Mouse (Mus musculus) macrophage (primary cell): ENCODE measurements around the gene Arl2bp. TPM values are rescaled to one million over a fixed set of nuclear protein-coding genes. Genes with fewer than 3 reads are reported as not detected.

Source experiments
- H3K27ac ChIP-seq: fragments of 350-480 bp; formaldehyde crosslinking; 2 replicates; pipeline ENCODE4 v1.9.0; 2021
- H3K36me3 ChIP-seq: fragments of 350-480 bp; formaldehyde crosslinking; 2 replicates; pipeline ENCODE4 v1.9.0; 2021; ENCODE audit errors: inconsistent target
- H3K4me3 ChIP-seq: fragments of 350-480 bp; formaldehyde crosslinking; 2 replicates; pipeline ENCODE4 v1.9.0; 2021; ENCODE audit errors: inconsistent target
- H3K79me2 ChIP-seq: fragments of 350-480 bp; formaldehyde crosslinking; 2 replicates; pipeline ENCODE4 v1.9.0; 2021; ENCODE audit errors: inconsistent target
- WGBS: methylation state at CpG from one replicate; pipeline ENCODE4 v1.1.7; 2026; ENCODE audit warnings: inconsistent platforms; ENCODE audit not compliant: missing documents; 5-methylcytosine and 5-hydroxymethylcytosine counted together
- polyA plus RNA-seq: library from polyadenylated mRNA; stranded (reverse); fragments of 250-400 nt; gene quantifications from 3 replicates; pipeline ENCODE4 v1.2.4, GENCODE M21; 2018; ENCODE audit warnings: inconsistent platforms

Arl2bp gene
- polyA plus RNA-seq, 1 experiment from 2014 or later = 117 TPM

DNA sequence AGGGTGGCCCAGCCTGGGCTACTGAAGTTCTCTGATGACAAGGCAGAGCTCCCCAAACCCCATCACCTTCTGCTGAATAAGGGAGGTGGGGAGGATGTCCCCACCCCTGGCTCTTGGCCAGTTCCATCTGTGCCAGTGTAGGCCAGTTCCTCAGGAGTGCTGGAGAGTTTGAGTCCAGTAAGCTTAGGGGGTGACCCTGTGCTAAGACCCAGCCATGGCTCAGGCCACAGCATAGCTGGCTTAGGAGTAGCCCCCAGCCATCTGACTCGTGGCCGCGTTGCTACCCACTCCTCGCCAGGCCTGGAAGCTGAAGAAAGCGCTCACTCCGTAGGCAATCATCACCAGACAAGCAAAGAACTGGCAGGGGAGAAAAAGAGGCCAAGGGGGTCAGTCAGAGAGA, 9.5 kb downstream of the Arl2bp start:
- Histone ChIP-seq H3K79me2 (no peaks in the 10 kb centered on the region), H3K36me3 (peaks cover 29% of the 10 kb centered on the region), H3K4me3 (no peak overlapping the region), H3K27ac (no peak overlapping the region)
- 91% methylated on average over 6 of the region's 6 CpGs for WGBS

- no peak overlapping the region for H3K27ac ChIP-seq
- 78% methylated on average over 9 of the region's 9 CpGs for WGBS
Measured at GRCm38 (mm10) chr8:94678582-94678981, 12.2 kb downstream of the Arl2bp start.

GRCm38 (mm10) chr8:94680414-94680813, 14.0 kb downstream of the Arl2bp start:
- Histone ChIP-seq H3K79me2 (no peaks in the 10 kb centered on the region), H3K27ac (no peak overlapping the region), H3K36me3 (no peaks in the 10 kb centered on the region), H3K4me3 (no peak overlapping the region)
- whole genome bisulfite sequencing = 82% methylated on average over 2 of the region's 3 CpGs

More at GRCm38 (mm10) chr8:94678582-94678981, 12.2 kb downstream of the Arl2bp start:
- Histone ChIP-seq H3K4me3 (no peak overlapping the region), H3K36me3 (peaks cover 3% of the 10 kb centered on the region; the same call in 1 of the 2 replicates), H3K79me2 (no peaks in the 10 kb centered on the region)

GRCm38 (mm10) chr8:94682732-94683524, 16.5 kb downstream of the Arl2bp start:
- Histone ChIP-seq H3K79me2 (no peaks in the 10 kb centered on the region), H3K4me3 (no peak overlapping the region), H3K27ac (no peak overlapping the region), H3K36me3 (no peaks in the 10 kb centered on the region)
- WGBS = 91% methylated on average over 16 of the region's 16 CpGs

- H3K79me2 ChIP-seq = no peaks in the 10 kb centered on the region
- no peak overlapping the region for H3K27ac ChIP-seq
- no peak overlapping the region for H3K4me3 ChIP-seq
- 91% methylated on average over 4 of the region's 4 CpGs for WGBS
- no peaks in the 10 kb centered on the region for H3K36me3 ChIP-seq
Measured at GRCm38 (mm10) chr8:94684287-94684686, 17.9 kb downstream of the Arl2bp start.

GRCm38 (mm10) chr8:94685953-94686352, 19.6 kb downstream of the Arl2bp start:
- 88% methylated on average over 9 of the region's 9 CpGs for WGBS

GRCm38 (mm10) chr8:94694701-94695100, 28.3 kb downstream of the Arl2bp start:
- Histone ChIP-seq H3K79me2 (no peaks in the 10 kb centered on the region), H3K27ac (no peak overlapping the region), H3K36me3 (no peaks in the 10 kb centered on the region), H3K4me3 (no peak overlapping the region)
- 23% methylated on average over 6 of the region's 6 CpGs for WGBS

More at GRCm38 (mm10) chr8:94685953-94686352, 19.6 kb downstream of the Arl2bp start:
- H3K4me3 ChIP-seq = no peak overlapping the region
- H3K79me2 ChIP-seq = no peaks in the 10 kb centered on the region
- H3K27ac ChIP-seq = no peak overlapping the region
- no peaks in the 10 kb centered on the region for H3K36me3 ChIP-seq

- Histone ChIP-seq H3K27ac (no peak overlapping the region), H3K4me3 (no peak overlapping the region), H3K36me3 (no peaks in the 10 kb centered on the region), H3K79me2 (no peaks in the 10 kb centered on the region)
- 5% methylated on average over 31 of the region's 31 CpGs for WGBS
Measured at GRCm38 (mm10) chr8:94695341-94695993, 29.1 kb downstream of the Arl2bp start.

DNA sequence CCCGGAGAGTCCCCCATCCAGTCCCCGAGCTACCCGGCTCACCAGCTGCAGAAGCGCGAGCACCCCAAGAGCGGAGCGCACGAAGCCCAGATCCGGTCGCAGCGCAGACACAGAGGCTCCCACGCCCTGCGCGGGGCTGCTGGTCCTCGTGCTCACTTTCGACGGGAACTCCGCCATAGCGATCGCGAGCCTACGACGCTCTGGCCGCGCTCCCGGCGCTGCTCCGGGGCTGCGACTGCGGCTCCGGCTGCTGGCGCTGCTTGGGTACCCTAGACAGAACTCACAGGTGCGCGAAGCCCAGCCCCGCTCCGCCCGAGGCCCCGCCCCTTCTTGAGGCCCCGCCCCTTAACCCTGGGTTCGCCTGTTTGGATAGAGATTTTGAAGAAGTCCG, 29.6 kb downstream of the Arl2bp start, which contains the start of gene Pllp:
Pllp (minus strand) TSS at position 285 of the 391 bp plus-strand sequence.
- Histone ChIP-seq H3K79me2 (no peaks in the 10 kb centered on the region), H3K4me3 (no peak within 1 kb of the TSS), H3K27ac (no peak within 1 kb of the TSS), H3K36me3 (no peaks in the 10 kb centered on the region)
- 3% methylated on average over 41 of the region's 41 CpGs for WGBS

DNA sequence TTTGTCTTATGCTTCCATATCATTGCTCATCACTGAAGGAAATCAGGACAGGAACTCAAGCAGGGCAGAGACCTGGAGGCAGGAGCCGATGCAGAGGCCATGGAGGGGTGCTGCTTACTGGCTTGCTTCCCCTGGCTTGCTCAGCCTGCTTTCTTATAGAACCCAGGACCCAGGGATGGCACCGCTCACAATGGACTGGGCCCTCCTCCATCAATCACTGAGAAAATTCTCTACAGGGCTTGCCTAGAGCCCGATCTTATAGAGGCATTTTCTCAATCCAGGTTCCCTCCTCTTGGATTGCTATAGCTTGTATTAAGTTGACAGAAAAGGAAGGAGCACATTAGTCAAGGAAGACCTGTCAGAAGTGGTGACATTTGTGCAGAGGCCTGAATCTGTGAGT, 30.2 kb downstream of the Arl2bp start:
- Histone ChIP-seq H3K27ac (no peak overlapping the region), H3K36me3 (no peaks in the 10 kb centered on the region), H3K79me2 (no peaks in the 10 kb centered on the region), H3K4me3 (no peak overlapping the region)
- WGBS = 58% methylated on average over 3 of the region's 3 CpGs

DNA sequence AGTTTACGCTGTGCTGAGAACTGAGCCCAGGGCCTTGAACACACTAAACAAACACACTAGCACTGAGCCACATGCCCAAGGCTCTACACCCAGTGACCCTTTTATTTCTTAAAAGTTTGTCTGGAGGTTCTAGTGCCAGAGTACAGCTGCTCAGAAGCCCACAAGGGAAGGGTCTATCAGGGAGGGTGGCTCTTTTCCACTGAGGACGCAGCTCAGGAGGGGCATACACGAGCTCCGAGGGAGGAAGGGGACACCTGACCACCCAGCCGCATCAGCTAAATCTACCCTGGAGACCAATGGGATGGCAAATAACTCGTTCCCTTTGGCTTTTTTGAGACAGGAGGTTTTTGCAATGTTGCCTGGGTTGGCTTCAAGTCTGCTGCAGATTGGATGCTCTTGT, 31.6 kb downstream of the Arl2bp start:
- WGBS = 91% methylated on average over 6 of the region's 6 CpGs
- no peaks in the 10 kb centered on the region for H3K36me3 ChIP-seq
- H3K4me3 ChIP-seq = no peak overlapping the region
- no peaks in the 10 kb centered on the region for H3K79me2 ChIP-seq
- H3K27ac ChIP-seq = no peak overlapping the region

- Histone ChIP-seq H3K4me3 (no peak overlapping the region), H3K79me2 (no peaks in the 10 kb centered on the region), H3K27ac (no peak overlapping the region), H3K36me3 (no peaks in the 10 kb centered on the region)
- WGBS = 92% methylated on average over 16 of the region's 16 CpGs
Measured at GRCm38 (mm10) chr8:94699366-94699765, 33.0 kb downstream of the Arl2bp start.

DNA sequence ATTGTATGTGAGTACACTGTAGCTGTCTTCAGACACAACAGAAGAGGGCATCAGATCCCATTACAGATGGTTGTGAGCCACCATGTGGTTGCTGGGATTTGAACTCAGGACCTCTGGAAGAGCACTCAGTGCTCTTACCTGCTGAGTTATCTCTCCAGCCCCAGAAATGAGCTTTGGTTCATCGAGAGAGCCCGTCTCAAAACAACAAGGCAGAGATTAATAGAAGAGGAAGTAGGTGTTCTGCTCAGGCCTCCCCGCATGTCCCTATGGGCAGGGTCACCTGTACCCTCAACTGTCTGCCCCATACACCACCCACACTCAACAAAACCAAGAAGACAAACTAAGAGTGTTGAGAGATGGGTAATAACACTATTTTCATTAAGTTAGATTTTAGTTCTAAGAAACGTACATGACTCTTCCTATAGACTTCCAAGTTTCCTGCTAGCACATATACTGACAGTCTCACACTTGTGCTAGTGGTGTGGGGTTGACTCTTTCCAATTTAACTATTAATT, 34.1 kb downstream of the Arl2bp start:
- Histone ChIP-seq H3K79me2 (no peaks in the 10 kb centered on the region), H3K4me3 (no peak overlapping the region), H3K27ac (no peak overlapping the region), H3K36me3 (no peaks in the 10 kb centered on the region)
- whole genome bisulfite sequencing = 57% methylated on average over 4 of the region's 4 CpGs

DNA sequence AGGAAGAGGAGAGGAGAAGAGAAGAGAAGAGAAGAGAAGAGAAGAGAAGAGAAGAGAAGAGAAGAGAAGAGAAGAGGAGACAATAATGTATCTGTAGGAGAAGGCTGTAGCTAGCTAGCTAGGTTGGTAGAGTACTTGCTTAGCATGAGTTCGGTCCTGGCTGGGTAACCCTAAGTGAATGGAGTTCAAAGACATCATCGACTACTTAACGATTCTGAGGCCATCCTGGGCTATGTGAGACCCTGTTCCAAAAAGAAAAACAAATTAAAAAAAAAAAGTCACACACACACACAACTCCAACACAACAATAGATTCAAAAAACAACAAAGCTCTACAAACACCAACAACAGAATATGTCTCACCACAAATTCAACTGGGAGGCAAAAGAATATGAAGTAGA, 35.8 kb downstream of the Arl2bp start:
- Histone ChIP-seq H3K4me3 (no peak overlapping the region), H3K79me2 (no peaks in the 10 kb centered on the region), H3K27ac (no peak overlapping the region), H3K36me3 (no peaks in the 10 kb centered on the region)
- WGBS = 81% methylated on average over 3 of the region's 3 CpGs
